Mouse (Mus musculus): ENCODE results near the gene Nt5dc2. TPM values are rescaled to one million over a fixed set of nuclear protein-coding genes. Genes with fewer than 3 reads are reported as not detected.

The Nt5dc2 gene
- polyA plus RNA-seq, 1 experiment = 322 TPM

GRCm38 (mm10) chr14:31125106-31126075, 5.5 kb upstream of the Nt5dc2 start:
- Histone ChIP-seq H3K79me3 (ENCODE audit: low read depth) (peaks cover 20% of the 10 kb centered on the region), H3K36me3 (ENCODE audit: control insufficient read depth, insufficient read depth) (peaks cover 27% of the 10 kb centered on the region), H3K27me3 (ENCODE audit: control insufficient read depth, insufficient read depth, insufficient read length) (no peaks in the 10 kb centered on the region), H3K4me3 (ENCODE audit: insufficient read depth, poor library complexity, severe bottlenecking) (no peak overlapping the region), H3ac (ENCODE audit: control insufficient read depth, insufficient read length, low read depth) (no peak overlapping the region), H3K79me2 (ENCODE audit: control insufficient read depth, insufficient read depth) (peaks cover 35% of the 10 kb centered on the region)
- TF ChIP-seq MAX (IDR thresholded peaks at IDR 0.05) (no peak), USF1 (IDR thresholded peaks at IDR 0.05; ENCODE audit: low read depth) (no peak), CEBPB (IDR thresholded peaks at IDR 0.05; ENCODE audit: low read depth) (no peak), MYOG (IDR thresholded peaks at IDR 0.05; ENCODE audit: control insufficient read depth, extremely low read depth, insufficient read length) (no peak), CTCF (IDR thresholded peaks at IDR 0.05; ENCODE audit: control insufficient read depth, insufficient read depth, insufficient read length) (no peak)

- H3K27me3 ChIP-seq (ENCODE audit: control insufficient read depth, insufficient read depth, insufficient read length) = no peaks in the 10 kb centered on the region
- H3K36me3 ChIP-seq (ENCODE audit: control insufficient read depth, insufficient read depth) = peaks cover 16% of the 10 kb centered on the region
- no peak overlapping the region for H3K4me3 ChIP-seq (ENCODE audit: insufficient read depth, poor library complexity, severe bottlenecking)
- TF ChIP-seq MAX (IDR thresholded peaks at IDR 0.05) (no peak), MYOD1 (IDR thresholded peaks at IDR 0.05; ENCODE audit: control insufficient read depth, insufficient read length, low read depth) (no peak)
- H3ac ChIP-seq (ENCODE audit: control insufficient read depth, insufficient read length, low read depth) = no peak overlapping the region
- peaks cover 43% of the 10 kb centered on the region for H3K79me2 ChIP-seq (ENCODE audit: control insufficient read depth, insufficient read depth)
- H3K79me3 ChIP-seq (ENCODE audit: low read depth) = peaks cover 20% of the 10 kb centered on the region
Observed at GRCm38 (mm10) chr14:31126826-31127225, 4.0 kb upstream of the Nt5dc2 start.

GRCm38 (mm10) chr14:31128101-31128825, 2.6 kb upstream of the Nt5dc2 start:
- H3K36me3 ChIP-seq (ENCODE audit: control insufficient read depth, insufficient read depth) = peaks cover 11% of the 10 kb centered on the region
- H3ac ChIP-seq (ENCODE audit: control insufficient read depth, insufficient read length, low read depth) = peak overlapping the region; percentile 95
- TF ChIP-seq USF1 (IDR thresholded peaks at IDR 0.05; ENCODE audit: low read depth) (peak; percentile 81), MYOG (IDR thresholded peaks at IDR 0.05; ENCODE audit: control insufficient read depth, extremely low read depth, insufficient read length) (no peak), MAX (IDR thresholded peaks at IDR 0.05) (peak; percentile 83)
- H3K79me3 ChIP-seq (ENCODE audit: low read depth) = peaks cover 23% of the 10 kb centered on the region
- H3K79me2 ChIP-seq (ENCODE audit: control insufficient read depth, insufficient read depth) = peaks cover 49% of the 10 kb centered on the region
- peak overlapping the region; percentile 62 for H3K4me3 ChIP-seq (ENCODE audit: insufficient read depth, poor library complexity, severe bottlenecking)
- H3K27me3 ChIP-seq (ENCODE audit: control insufficient read depth, insufficient read depth, insufficient read length) = no peaks in the 10 kb centered on the region

GRCm38 (mm10) chr14:31128826-31129219, 2.0 kb upstream of the Nt5dc2 start, which contains the start of gene Smim4:
Smim4 (minus strand) TSS chr14:31128956.
- Histone ChIP-seq H3K36me3 (ENCODE audit: control insufficient read depth, insufficient read depth) (peaks cover 9% of the 10 kb centered on the region), H3ac (ENCODE audit: control insufficient read depth, insufficient read length, low read depth) (peak within 1 kb of the TSS; percentile 95), H3K27me3 (ENCODE audit: control insufficient read depth, insufficient read depth, insufficient read length) (no peaks in the 10 kb centered on the region), H3K79me2 (ENCODE audit: control insufficient read depth, insufficient read depth) (peaks cover 49% of the 10 kb centered on the region), H3K79me3 (ENCODE audit: low read depth) (peaks cover 23% of the 10 kb centered on the region), H3K4me3 (ENCODE audit: insufficient read depth, poor library complexity, severe bottlenecking) (peak within 1 kb of the TSS; percentile 62)
- TF ChIP-seq MAX (IDR thresholded peaks at IDR 0.05) = peak; percentile 63
- peak; percentile 62 for TF ChIP-seq USF1 (IDR thresholded peaks at IDR 0.05; ENCODE audit: low read depth)
- TF ChIP-seq FOSL1 (IDR thresholded peaks at IDR 0.05; ENCODE audit: insufficient read depth, low read length, poor library complexity, severe bottlenecking) = no peak
- peak; percentile 69 for TF ChIP-seq CTCF (IDR thresholded peaks at IDR 0.05; ENCODE audit: control insufficient read depth, insufficient read depth, insufficient read length)
- no peak for TF ChIP-seq MYOG (IDR thresholded peaks at IDR 0.05; ENCODE audit: control insufficient read depth, extremely low read depth, insufficient read length)

- no peaks in the 10 kb centered on the region for H3K27me3 ChIP-seq (ENCODE audit: control insufficient read depth, insufficient read depth, insufficient read length)
- H3K79me3 ChIP-seq (ENCODE audit: low read depth) = peaks cover 23% of the 10 kb centered on the region
- H3K36me3 ChIP-seq (ENCODE audit: control insufficient read depth, insufficient read depth) = peaks cover 9% of the 10 kb centered on the region
- peaks cover 49% of the 10 kb centered on the region for H3K79me2 ChIP-seq (ENCODE audit: control insufficient read depth, insufficient read depth)
- peak overlapping the region; percentile 25 for H3K4me3 ChIP-seq (ENCODE audit: insufficient read depth, poor library complexity, severe bottlenecking)
- TF ChIP-seq MYOG (IDR thresholded peaks at IDR 0.05; ENCODE audit: control insufficient read depth, extremely low read depth, insufficient read length) = no peak
- no peak for TF ChIP-seq FOSL1 (IDR thresholded peaks at IDR 0.05; ENCODE audit: insufficient read depth, low read length, poor library complexity, severe bottlenecking)
- TF ChIP-seq CTCF (IDR thresholded peaks at IDR 0.05; ENCODE audit: control insufficient read depth, insufficient read depth, insufficient read length) = no peak
- TF ChIP-seq MYOD1 (IDR thresholded peaks at IDR 0.05; ENCODE audit: control insufficient read depth, insufficient read length, low read depth) = no peak
- no peak for TF ChIP-seq MAX (IDR thresholded peaks at IDR 0.05)
- TF ChIP-seq CEBPB (IDR thresholded peaks at IDR 0.05; ENCODE audit: low read depth) = no peak
- no peak for TF ChIP-seq USF1 (IDR thresholded peaks at IDR 0.05; ENCODE audit: low read depth)
- H3ac ChIP-seq (ENCODE audit: control insufficient read depth, insufficient read length, low read depth) = no peak overlapping the region
Observed at GRCm38 (mm10) chr14:31129326-31130235, 1.3 kb upstream of the Nt5dc2 start.

Measured in C2C12 (cell line).